Mouse (Mus musculus) ES-CJ7 (cell line): ENCODE measurements around the gene Mrpl45.

ENCODE experiments used
- DNase-seq: peaks from one replicate; pipeline ENCODE4 v3.0.0; 2011; ENCODE audit warnings: low read depth, low spot score

The Mrpl45 gene

GRCm38 (mm10) chr11:97333044-97333443, 17.5 kb downstream of the Mrpl45 start:
- peak; percentile 84 for DNase-seq

GRCm38 (mm10) chr11:97333896-97334295, 18.4 kb downstream of the Mrpl45 start:
- DNase-seq: no peak

- no peak for DNase-seq
Measured at GRCm38 (mm10) chr11:97334400-97334799, 18.9 kb downstream of the Mrpl45 start.

DNA sequence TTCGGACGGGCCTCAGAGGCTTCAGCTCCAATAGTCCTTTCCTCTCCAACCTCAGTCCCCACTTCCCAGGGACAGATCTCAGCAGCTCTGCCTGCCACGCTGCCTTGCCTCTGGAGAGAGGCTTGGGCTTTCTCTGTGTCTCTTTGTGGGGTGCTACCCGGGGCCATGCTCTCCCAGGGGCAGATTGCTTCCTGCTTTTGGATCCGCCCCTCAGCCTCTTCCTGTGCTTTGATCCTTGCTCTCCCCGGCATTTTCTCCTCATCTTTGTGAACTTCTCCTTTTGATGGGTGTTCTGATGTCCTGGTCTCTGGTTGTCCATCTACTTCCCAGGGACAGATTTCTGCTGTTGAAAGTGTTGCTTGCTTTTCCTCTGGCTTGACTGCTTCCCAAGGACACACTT, 20.7 kb downstream of the Mrpl45 start:
- no peak for DNase-seq

DNA sequence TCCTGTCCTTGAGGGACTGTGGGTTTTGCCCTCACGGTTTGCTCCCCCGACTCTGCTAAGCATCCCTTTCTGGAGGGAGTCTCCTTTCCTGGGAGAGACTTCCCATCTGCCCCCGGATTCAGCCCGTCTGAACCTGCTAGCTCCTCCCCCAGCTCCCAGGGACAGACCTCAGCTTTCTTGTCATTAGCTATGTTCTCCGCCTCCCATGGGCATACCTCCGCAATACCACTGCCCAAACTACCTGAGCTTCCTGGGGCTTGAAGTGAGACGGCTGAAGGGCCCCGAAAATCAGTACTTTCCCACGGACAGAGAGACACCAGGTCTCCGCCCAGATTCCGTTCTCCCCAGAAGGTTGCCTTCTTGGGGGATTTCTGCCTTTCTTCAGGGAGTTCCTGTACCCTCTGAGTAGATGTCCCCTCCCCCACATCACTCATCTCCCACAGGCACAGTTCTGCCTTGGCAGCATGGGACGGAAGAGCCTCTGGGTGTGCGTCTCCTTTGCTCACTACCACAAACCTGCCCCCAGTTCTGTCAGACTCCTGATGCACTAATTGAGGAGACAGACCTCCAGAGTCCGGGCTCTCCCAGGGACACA, 21.3 kb downstream of the Mrpl45 start:
- peak; percentile 72 for DNase-seq

DNA sequence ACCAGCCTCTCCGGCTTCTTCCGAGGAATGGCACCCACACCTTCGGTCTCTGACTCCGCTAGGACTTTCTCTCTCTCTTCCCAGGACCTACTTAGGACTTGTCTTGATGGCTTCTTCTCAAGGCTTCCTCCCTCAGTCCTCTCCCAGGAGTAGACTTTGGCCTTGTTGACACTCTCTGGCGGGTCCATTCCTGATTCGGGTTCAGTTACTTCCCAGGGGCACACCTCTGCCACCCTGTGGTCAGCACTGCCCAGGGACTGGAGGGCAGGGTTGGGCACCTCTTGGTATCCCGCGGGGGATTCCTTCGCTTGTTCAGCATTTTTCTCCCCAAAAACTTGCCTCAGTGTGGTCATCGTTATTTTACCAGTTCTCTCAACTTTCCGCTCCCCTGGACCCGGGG, 21.8 kb downstream of the Mrpl45 start:
- no peak for DNase-seq

DNA sequence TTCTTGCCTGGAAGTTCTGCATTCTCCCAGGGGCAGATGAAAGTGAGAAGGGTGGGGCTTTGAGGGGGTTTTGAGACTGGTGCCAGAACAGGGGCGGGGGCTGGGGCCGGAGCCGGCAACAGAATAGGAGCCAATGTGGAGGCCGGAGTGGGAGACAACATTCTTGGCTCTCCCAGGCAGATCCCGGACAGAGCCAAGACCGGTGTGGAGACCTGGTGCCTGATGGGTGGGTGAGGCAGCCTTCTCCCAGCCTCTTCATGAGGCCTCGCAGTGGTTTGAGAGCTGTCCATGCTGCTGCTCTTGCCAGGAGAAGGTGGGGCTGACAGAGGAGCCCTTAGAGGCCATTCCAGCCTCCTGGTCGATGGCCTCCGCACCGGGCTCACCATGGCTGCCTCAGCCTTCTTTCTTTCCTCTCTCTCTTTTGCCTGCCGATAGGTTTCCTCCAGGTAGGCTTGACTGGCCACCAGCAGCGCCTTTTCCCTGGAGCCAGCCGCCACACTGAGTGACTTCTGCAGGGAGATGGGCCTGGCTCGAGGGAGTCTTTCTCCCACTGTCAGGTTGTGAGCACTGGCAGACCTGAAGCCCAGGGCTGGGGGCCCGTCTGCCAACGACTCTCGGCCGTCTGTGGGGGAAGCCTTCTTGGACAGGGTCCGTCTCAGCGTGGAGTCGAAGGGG, 22.9 kb downstream of the Mrpl45 start:
- DNase-seq: no peak

DNA sequence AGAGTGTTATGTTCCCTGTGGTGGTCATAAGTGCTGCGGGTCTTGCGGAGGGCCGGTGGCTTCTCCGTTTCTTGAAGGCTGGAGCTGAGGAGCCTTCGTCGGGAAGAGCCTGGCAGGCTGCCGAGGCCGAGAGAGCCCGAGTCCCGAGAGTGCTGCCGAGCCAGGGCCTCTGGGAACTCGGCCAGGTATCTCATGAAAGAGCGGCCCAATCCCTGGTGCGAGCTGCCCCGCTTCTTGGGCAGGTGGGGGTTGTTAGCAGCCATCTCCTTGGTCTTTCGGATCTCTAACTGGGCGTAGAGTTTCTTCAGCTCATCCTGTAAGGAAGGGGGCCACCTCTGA, 23.4 kb downstream of the Mrpl45 start:
- no peak for DNase-seq

GRCm38 (mm10) chr11:97343175-97343574, 27.7 kb downstream of the Mrpl45 start:
- DNase-seq: no peak

- no peak for DNase-seq
Measured at GRCm38 (mm10) chr11:97343619-97344018, 28.1 kb downstream of the Mrpl45 start.

DNA sequence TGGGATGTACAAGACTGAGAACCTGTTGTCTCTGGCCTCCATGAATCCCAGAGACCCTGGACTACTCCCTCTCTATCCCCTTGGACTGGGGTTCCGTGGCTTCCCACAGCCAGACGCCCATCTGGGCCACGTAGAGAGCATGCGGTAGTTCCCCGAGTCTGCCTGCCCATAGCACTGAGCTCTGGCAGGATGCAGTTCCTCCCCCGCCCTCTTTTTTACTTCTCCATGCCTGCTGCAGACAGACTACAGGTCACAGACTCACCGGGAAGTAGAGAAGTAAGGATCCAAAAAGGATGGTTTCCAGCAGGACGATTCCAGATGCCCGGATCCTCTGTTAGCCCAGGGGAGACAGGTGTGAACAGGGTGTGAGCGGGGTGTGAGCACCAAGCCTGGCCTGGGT, 29.9 kb downstream of the Mrpl45 start:
- no peak for DNase-seq

GRCm38 (mm10) chr11:97346383-97346782, 30.9 kb downstream of the Mrpl45 start:
- no peak for DNase-seq

DNA sequence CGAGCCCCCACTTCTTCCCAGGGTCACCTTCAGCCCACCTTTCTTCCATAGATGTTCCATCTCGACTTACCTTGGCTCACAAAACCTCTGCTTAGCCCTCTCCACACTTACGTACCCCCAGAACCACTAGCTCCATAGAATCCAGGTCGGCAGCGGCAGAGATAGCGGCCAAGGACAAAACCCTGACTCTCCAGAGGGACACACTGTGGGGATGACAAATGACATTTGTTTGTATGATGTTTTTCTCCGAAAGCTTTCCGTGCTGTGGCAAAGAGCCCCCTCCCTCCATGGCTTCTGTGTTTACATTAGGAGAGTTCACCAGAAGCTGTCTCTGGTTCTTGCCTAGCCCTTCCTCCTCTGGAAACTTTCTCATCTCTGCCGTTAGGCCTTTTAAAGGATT, 31.8 kb downstream of the Mrpl45 start:
- DNase-seq: no peak

DNA sequence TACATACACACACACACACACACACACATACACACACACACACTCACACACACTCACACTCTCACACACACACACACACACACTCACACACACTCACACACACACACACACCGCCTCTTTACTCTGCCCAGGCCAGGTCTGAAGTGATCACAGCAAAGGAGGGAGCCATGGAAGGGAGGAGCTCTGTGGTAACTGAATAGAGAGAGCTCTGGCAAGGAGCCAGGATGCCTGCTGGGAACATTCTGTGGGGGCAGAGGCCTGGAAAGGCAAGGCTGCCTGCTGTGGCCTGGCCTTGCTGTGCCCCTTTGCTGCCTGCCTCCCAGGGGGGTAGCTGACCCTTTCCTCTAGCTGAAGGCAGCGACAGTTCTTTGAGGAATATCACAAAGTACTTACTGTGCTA, 34.5 kb downstream of the Mrpl45 start:
- DNase-seq: peak; percentile 78

DNA sequence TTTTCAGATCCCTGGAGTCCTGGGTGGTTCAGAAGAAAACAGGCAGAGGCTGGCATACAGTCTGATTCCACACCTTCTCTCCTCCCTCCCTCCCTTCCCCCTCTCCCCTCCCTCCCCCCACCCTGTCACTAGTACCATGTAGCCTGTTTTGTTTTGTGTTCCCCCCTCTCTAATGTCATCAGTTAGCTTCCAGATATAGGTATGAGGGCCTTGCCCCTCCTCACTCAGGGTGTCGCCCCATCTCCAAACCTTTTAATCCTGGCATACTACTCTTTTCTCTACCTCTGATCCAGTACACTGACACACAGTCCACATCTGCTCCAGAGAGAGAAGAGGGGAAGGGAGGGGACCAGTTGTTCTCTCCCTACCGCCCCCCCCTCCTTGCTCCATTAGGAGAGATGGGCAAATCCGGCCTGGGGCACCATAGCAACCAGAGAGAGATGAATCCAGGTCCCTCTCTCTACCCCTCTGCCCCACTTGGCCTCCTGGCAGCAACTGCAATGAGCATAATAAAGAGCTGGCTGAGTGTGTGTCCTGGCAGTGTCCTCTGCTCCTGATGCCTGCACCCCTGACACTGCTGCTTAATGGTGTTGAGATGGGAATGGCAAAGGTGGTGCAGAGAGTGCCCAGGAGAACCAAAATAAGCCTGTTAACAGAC, 36.6 kb downstream of the Mrpl45 start, which contains the start of gene Gpr179:
Gene Gpr179, minus strand, starts transcription at position 51 of the 658 bp plus-strand sequence.
- no peak for DNase-seq

GRCm38 (mm10) chr11:97352935-97353597, 37.5 kb downstream of the Mrpl45 start:
- no peak for DNase-seq

DNA sequence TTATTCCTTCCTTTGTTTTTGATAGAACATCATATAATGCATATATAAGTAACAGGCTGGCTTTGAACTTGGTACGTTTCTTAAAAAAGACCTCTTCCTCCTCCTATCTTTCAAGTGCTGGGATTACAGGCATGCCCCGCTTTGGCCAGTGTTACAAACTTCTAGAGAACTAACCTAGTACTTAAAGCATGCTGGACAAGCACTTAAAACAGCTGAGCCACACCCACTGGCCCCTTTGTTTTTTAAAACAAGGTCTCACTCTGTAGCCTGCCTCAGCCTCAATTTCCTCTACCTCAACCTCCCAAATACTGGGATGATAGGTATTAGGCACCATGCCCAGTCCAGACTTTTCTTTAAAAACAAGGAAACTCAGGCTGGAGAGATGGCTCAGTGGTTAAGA, 39.1 kb downstream of the Mrpl45 start:
- peak; percentile 85 for DNase-seq

GRCm38 (mm10) chr11:97355247-97355646, 39.7 kb downstream of the Mrpl45 start:
- no peak for DNase-seq

- DNase-seq: peak; percentile 84
Measured at GRCm38 (mm10) chr11:97357663-97358062, 42.1 kb downstream of the Mrpl45 start.

- DNase-seq: peak; percentile 89
Measured at GRCm38 (mm10) chr11:97361948-97362648, 46.6 kb downstream of the Mrpl45 start, which contains the start of gene Socs7. TSS of gene Socs7 (plus strand) at chr11:97362551.

GRCm38 (mm10) chr11:97362649-97362942, 47.1 kb downstream of the Mrpl45 start:
- no peak for DNase-seq
